Mouse (Mus musculus): ENCODE results near the gene Prg3. TPM values are rescaled to one million over a fixed set of nuclear protein-coding genes. Genes with fewer than 3 reads are reported as not detected.

The Prg3 gene
- not detected in 2 replicates for polyA plus RNA-seq (2012; rRNA removed)

GRCm38 (mm10) chr2:84987930-84988329 is at the start of gene Prg3:
Gene Prg3 (plus strand): TSS chr2:84988215.
- Histone ChIP-seq H3K4me3 (ENCODE audit: insufficient read depth, low read length) (no peak within 1 kb of the TSS), H3K27ac (ENCODE audit: insufficient read depth, low read length) (no peak within 1 kb of the TSS), H3K4me1 (ENCODE audit: control insufficient read depth, insufficient read depth, low read length) (no peaks in the 10 kb centered on the region)
- TF ChIP-seq POLR2A (IDR thresholded peaks at IDR 0.05; ENCODE audit: extremely low read depth, insufficient read depth, low read length) (no peak), CTCF (IDR thresholded peaks at IDR 0.05; ENCODE audit: extremely low read depth, insufficient read depth, low read length) (no peak)

DNA sequence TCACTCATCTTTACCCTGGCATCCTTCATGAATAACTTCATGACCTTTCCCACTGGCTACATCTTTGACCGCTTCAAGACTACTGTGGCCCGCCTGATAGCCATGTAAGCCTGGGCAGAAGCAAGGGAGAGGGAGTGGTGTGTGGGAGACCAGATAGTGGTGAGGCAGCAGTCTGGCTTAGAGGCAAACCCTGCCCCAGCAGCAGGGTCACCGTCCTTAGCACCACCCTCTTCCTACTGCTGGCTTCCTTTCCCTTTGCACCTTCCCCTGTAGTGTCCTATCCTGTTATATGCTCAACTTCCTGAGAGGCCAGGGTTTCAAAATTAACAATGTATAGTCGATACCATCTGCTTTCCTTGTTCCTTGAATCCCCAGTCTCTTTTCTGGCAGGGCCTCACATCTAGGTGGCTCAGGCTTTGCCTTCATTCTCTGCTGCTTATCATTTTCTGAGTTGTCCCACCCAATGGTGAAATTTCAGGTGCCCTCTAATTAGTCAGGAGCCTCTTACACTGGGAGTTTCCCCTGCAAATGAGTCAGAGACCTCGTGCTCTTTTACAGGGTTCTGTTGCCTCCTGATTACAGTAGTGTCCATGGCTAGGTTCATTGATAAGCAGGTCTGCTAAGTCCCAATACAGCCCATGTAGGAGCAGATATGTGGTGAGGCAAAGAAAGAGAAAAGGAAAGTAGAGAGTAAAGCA is 49.6 kb upstream of the Prg3 start:
- no peaks in the 10 kb centered on the region for H3K4me1 ChIP-seq (ENCODE audit: control insufficient read depth, insufficient read depth, low read length)
- H3K27ac ChIP-seq (ENCODE audit: insufficient read depth, low read length), result no peak overlapping the region

GRCm38 (mm10) chr2:84939306-84939705 is 48.7 kb upstream of the Prg3 start:
- no peak for TF ChIP-seq POLR2A (IDR thresholded peaks at IDR 0.05; ENCODE audit: extremely low read depth, insufficient read depth, low read length)
- Histone ChIP-seq H3K4me1 (ENCODE audit: control insufficient read depth, insufficient read depth, low read length) (no peaks in the 10 kb centered on the region), H3K4me3 (ENCODE audit: insufficient read depth, low read length) (no peak overlapping the region), H3K27ac (ENCODE audit: insufficient read depth, low read length) (no peak overlapping the region)

More for the DNA sequence above, 49.6 kb upstream of the Prg3 start:
- TF ChIP-seq CTCF (IDR thresholded peaks at IDR 0.05; ENCODE audit: extremely low read depth, insufficient read depth, low read length) (no peak), POLR2A (IDR thresholded peaks at IDR 0.05; ENCODE audit: extremely low read depth, insufficient read depth, low read length) (no peak)
- no peak overlapping the region for H3K4me3 ChIP-seq (ENCODE audit: insufficient read depth, low read length)

DNA sequence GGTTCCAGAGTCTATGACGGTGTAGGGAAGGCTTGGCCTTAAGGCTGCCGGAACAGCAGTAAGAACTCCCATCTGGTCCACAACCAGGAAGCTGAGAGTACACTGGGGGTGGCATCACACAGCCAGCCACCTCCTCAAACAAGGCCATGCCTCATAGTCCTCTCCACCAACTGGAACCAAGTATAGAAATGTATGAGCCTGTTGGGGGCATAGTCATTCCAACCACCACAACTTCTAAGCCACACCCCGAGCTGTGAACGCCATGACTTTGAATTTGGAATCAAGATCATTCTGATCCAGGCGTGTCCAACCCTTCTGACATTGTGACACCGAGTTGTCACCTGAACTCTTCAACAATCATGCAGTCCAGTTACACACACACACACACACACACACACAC is 48.3 kb upstream of the Prg3 start:
- H3K4me3 ChIP-seq (ENCODE audit: insufficient read depth, low read length), result no peak overlapping the region
- TF ChIP-seq CTCF (IDR thresholded peaks at IDR 0.05; ENCODE audit: extremely low read depth, insufficient read depth, low read length) (no peak), POLR2A (IDR thresholded peaks at IDR 0.05; ENCODE audit: extremely low read depth, insufficient read depth, low read length) (no peak)
- H3K27ac ChIP-seq (ENCODE audit: insufficient read depth, low read length), result no peak overlapping the region
- no peaks in the 10 kb centered on the region for H3K4me1 ChIP-seq (ENCODE audit: control insufficient read depth, insufficient read depth, low read length)

GRCm38 (mm10) chr2:84941332-84941731 is 46.7 kb upstream of the Prg3 start:
- H3K27ac ChIP-seq (ENCODE audit: insufficient read depth, low read length), result no peak overlapping the region
- H3K4me1 ChIP-seq (ENCODE audit: control insufficient read depth, insufficient read depth, low read length), result no peaks in the 10 kb centered on the region
- no peak overlapping the region for H3K4me3 ChIP-seq (ENCODE audit: insufficient read depth, low read length)
- TF ChIP-seq POLR2A (IDR thresholded peaks at IDR 0.05; ENCODE audit: extremely low read depth, insufficient read depth, low read length) (no peak), CTCF (IDR thresholded peaks at IDR 0.05; ENCODE audit: extremely low read depth, insufficient read depth, low read length) (no peak)

DNA sequence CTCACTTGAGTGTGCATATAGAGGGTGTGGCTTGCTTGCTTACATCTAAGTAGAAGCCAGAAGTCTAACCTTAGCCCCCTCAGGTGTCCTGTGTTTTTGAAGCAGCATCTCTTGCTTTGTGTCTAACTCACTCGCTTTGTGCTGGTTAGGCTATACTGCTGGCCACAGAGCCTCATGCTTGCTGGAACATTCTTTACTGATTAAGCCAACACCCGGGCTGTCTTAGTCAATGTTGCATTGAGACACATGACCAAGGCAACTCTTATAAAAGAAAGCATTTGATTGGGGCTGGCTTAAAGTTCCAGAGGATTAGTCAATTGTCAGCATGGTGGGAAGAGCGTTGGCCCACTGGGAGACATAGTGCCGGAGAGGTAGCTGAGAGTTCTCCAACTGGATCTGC is 46.2 kb upstream of the Prg3 start:
- Histone ChIP-seq H3K4me3 (ENCODE audit: insufficient read depth, low read length) (no peak overlapping the region), H3K27ac (ENCODE audit: insufficient read depth, low read length) (no peak overlapping the region), H3K4me1 (ENCODE audit: control insufficient read depth, insufficient read depth, low read length) (no peaks in the 10 kb centered on the region)
- no peak for TF ChIP-seq POLR2A (IDR thresholded peaks at IDR 0.05; ENCODE audit: extremely low read depth, insufficient read depth, low read length)
- no peak for TF ChIP-seq CTCF (IDR thresholded peaks at IDR 0.05; ENCODE audit: extremely low read depth, insufficient read depth, low read length)

GRCm38 (mm10) chr2:84947154-84947771 is 40.8 kb upstream of the Prg3 start:
- no peak overlapping the region for H3K27ac ChIP-seq (ENCODE audit: insufficient read depth, low read length)
- H3K4me3 ChIP-seq (ENCODE audit: insufficient read depth, low read length), result no peak overlapping the region
- TF ChIP-seq CTCF (IDR thresholded peaks at IDR 0.05; ENCODE audit: extremely low read depth, insufficient read depth, low read length), result no peak
- TF ChIP-seq POLR2A (IDR thresholded peaks at IDR 0.05; ENCODE audit: extremely low read depth, insufficient read depth, low read length), result no peak
- no peaks in the 10 kb centered on the region for H3K4me1 ChIP-seq (ENCODE audit: control insufficient read depth, insufficient read depth, low read length)

DNA sequence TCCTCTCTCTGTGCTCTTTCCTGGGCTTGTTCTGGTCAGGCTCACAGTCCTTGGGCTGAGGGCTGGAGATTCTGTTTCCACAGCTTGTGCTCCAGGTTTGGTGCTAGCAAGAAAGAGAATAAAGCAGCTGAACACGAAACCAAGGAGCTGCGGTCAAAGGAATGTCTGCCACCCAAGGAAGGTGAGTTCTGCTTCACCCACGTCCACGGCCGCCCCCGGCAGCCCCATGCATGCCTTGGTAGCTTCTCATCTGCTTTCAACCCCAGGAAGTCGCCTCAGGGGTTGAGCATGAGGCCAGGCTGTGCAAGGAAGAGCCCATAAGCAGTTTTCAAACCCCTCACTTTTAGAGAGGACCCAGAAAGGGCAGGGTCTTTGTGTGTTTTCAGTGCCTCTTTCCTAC is 39.8 kb upstream of the Prg3 start:
- H3K4me3 ChIP-seq (ENCODE audit: insufficient read depth, low read length), result no peak overlapping the region
- no peak overlapping the region for H3K27ac ChIP-seq (ENCODE audit: insufficient read depth, low read length)
- H3K4me1 ChIP-seq (ENCODE audit: control insufficient read depth, insufficient read depth, low read length), result no peaks in the 10 kb centered on the region
- TF ChIP-seq CTCF (IDR thresholded peaks at IDR 0.05; ENCODE audit: extremely low read depth, insufficient read depth, low read length) (no peak), POLR2A (IDR thresholded peaks at IDR 0.05; ENCODE audit: extremely low read depth, insufficient read depth, low read length) (no peak)

GRCm38 (mm10) chr2:84948721-84949120 is 39.3 kb upstream of the Prg3 start:
- no peak overlapping the region for H3K27ac ChIP-seq (ENCODE audit: insufficient read depth, low read length)
- no peaks in the 10 kb centered on the region for H3K4me1 ChIP-seq (ENCODE audit: control insufficient read depth, insufficient read depth, low read length)

DNA sequence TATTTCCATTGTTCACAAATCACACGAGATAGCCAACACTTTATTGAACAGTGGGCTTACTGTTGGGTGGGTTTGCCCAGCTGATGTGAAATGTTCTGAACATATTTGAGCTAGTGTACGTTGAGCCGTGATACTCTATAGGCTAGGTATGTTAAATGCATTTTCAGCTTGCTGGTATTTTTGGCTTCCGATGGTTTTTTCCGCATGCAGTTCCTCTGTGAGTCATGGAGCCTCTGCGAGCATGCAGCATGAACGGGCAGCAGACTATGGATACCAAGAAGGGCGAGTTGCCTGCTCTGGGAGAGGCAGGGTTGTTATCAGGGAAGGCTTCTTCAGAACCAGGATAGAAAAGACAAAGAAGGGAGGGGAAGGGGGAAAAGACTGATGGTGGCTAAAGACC is 37.0 kb upstream of the Prg3 start:
- H3K27ac ChIP-seq (ENCODE audit: insufficient read depth, low read length), result no peak overlapping the region
- TF ChIP-seq POLR2A (IDR thresholded peaks at IDR 0.05; ENCODE audit: extremely low read depth, insufficient read depth, low read length), result no peak
- no peak for TF ChIP-seq CTCF (IDR thresholded peaks at IDR 0.05; ENCODE audit: extremely low read depth, insufficient read depth, low read length)
- no peak overlapping the region for H3K4me3 ChIP-seq (ENCODE audit: insufficient read depth, low read length)
- no peaks in the 10 kb centered on the region for H3K4me1 ChIP-seq (ENCODE audit: control insufficient read depth, insufficient read depth, low read length)

More at GRCm38 (mm10) chr2:84948721-84949120, 39.3 kb upstream of the Prg3 start:
- TF ChIP-seq POLR2A (IDR thresholded peaks at IDR 0.05; ENCODE audit: extremely low read depth, insufficient read depth, low read length), result no peak
- TF ChIP-seq CTCF (IDR thresholded peaks at IDR 0.05; ENCODE audit: extremely low read depth, insufficient read depth, low read length), result no peak
- H3K4me3 ChIP-seq (ENCODE audit: insufficient read depth, low read length), result no peak overlapping the region

Data from cortical plate, adult 2 months (tissue).